Mouse (Mus musculus): ENCODE data around the gene Pxk. TPM values are rescaled to one million over a fixed set of nuclear protein-coding genes. Genes with fewer than 3 reads are reported as not detected.
"Not testable (repeated sequence)": the region's sequence is repeated elsewhere in the genome, so short reads cannot be mapped to it uniquely, and the experiment has no call there.

Pxk gene
- polyA plus RNA-seq, 1 experiment from 2014 or later = 37.6 TPM

DNA sequence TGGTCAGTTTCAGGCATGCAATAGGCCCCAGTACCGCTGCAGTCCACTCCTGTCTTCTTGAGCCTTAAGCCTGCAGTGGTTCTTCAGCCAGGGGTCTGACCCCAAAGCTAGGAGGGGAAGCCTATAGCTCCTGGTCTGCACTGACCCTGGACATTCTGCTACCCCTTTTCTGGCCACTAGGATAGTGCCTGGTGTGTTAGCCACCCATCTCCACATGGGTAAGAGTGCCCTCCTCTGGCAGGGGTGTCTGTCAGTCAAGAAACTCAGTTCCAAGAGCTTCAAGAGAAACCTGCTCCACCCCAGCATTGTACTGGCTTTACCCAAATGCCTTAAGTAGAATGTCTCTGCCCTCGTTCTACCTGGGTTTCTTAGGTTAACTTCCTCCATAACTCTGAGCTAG lies 63.8 kb downstream of the Pxk start:
- WGBS = 91% methylated on average over 2 of the region's 2 CpGs
- Histone ChIP-seq H3K9me3 (ENCODE audit: control insufficient read depth, low read length) (no peaks in the 10 kb centered on the region), H3K27ac (replicated peaks; ENCODE audit: low read depth, low read length) (no peak overlapping the region), H3K4me3 (ENCODE audit: low read depth, low read length) (no peak overlapping the region), H3K9ac (ENCODE audit: low read depth, low read length) (no peak overlapping the region), H3K27me3 (replicated peaks; ENCODE audit: control insufficient read depth, insufficient read depth, low read length) (no peaks in the 10 kb centered on the region), H3K36me3 (ENCODE audit: control insufficient read depth, insufficient read depth, low read length) (peaks cover 62% of the 10 kb centered on the region), H3K4me2 (ENCODE audit: low read depth, low read length) (no peak overlapping the region), H3K4me1 (ENCODE audit: control insufficient read depth, insufficient read depth, low read length) (no peaks in the 10 kb centered on the region)
- DNase-seq (ENCODE audit: low spot score) (no peak), ATAC-seq (ENCODE audit: low read depth) (no peak)

DNA sequence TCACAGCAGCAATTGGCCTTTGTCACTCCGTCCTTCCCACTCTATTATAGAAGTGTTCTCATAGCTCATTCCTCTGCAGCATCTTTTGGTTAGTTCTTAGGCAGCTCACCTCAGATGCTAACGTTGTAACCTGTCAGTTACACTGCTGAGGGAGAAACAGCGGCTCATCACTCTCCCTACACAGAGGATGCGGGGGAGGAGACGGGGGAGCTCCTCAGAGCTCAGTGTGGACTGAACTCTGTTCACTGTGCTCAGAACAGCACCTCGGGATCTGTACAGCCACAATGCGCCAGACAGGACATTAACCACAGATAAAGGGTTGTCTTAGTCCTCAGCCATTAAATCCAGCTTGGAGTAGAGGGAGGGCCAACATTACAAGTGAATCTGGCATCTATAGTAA lies 66.5 kb downstream of the Pxk start:
- H3K4me2 ChIP-seq (ENCODE audit: low read depth, low read length) = no peak overlapping the region
- DNase-seq (ENCODE audit: low spot score) = no peak
- no peak overlapping the region for H3K27ac ChIP-seq (replicated peaks; ENCODE audit: low read depth, low read length)
- WGBS = 81% methylated on average over 7 of the region's 7 CpGs
- no peak overlapping the region for H3K4me3 ChIP-seq (ENCODE audit: low read depth, low read length)
- H3K9me3 ChIP-seq (ENCODE audit: control insufficient read depth, low read length) = no peaks in the 10 kb centered on the region
- no peak overlapping the region for H3K9ac ChIP-seq (ENCODE audit: low read depth, low read length)
- no peaks in the 10 kb centered on the region for H3K4me1 ChIP-seq (ENCODE audit: control insufficient read depth, insufficient read depth, low read length)
- ATAC-seq (ENCODE audit: low read depth) = no peak
- peaks cover 82% of the 10 kb centered on the region for H3K36me3 ChIP-seq (ENCODE audit: control insufficient read depth, insufficient read depth, low read length)
- no peaks in the 10 kb centered on the region for H3K27me3 ChIP-seq (replicated peaks; ENCODE audit: control insufficient read depth, insufficient read depth, low read length)

DNA sequence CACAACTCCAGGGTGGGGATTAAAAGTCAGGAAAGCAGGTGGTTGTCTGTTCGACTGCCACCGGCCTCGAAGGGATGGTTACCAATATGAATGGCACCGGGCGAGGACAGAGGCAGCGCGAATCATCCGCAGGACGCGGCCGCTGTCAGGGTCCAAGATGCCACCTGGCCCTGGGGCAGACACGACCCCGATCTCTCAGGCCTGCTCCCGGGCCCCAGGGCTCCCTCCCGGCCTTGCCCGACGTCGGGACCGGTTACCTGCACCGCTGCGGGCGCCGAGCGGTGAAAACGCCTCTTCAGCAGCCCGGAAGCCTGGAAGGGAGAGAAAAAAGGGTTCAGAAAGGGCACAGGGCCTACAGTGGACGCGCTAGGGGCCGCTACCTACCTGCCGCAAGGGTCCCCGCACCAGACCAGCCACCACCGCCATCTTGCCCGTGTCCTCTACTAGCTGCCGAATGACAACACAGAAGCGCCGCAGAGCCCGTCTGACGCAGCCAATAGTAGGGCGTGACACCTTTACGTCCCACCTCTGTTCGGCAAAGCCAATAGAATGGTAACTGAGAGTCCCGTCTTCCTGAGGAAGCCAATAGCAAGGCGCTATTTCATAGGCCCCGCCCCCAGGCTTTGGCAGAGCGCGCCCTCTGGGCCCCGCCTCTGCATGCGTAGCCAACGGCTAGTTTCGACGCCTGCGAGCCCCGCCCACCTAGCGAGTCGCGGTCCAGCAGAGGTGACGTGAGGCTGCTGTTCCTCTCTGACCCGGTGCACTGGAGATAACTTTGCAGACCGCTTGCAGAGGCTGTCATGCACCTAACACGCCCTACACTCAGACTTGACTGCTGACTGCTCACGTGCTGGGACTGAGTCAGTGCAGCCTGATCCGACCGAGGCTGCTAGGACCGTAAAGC lies 74.7 kb downstream of the Pxk start, which contains the start of gene Pdhb:
Pdhb (minus strand) TSS at position 519 of the 904 bp plus-strand sequence.
- Histone ChIP-seq H3K9me3 (ENCODE audit: control insufficient read depth, low read length) (no peaks in the 10 kb centered on the region), H3K4me1 (ENCODE audit: control insufficient read depth, insufficient read depth, low read length) (peaks cover 7% of the 10 kb centered on the region; the same call in 1 of the 2 replicates), H3K27me3 (replicated peaks; ENCODE audit: control insufficient read depth, insufficient read depth, low read length) (no peaks in the 10 kb centered on the region), H3K27ac (replicated peaks; ENCODE audit: low read depth, low read length) (peak within 1 kb of the TSS; percentile 64; the same call in 1 of the 2 replicates), H3K36me3 (ENCODE audit: control insufficient read depth, insufficient read depth, low read length) (peaks cover 31% of the 10 kb centered on the region), H3K4me2 (ENCODE audit: low read depth, low read length) (peak within 1 kb of the TSS; percentile 67), H3K9ac (ENCODE audit: low read depth, low read length) (peak within 1 kb of the TSS; percentile 92), H3K4me3 (ENCODE audit: low read depth, low read length) (peak within 1 kb of the TSS; percentile 90)
- ATAC-seq (ENCODE audit: low read depth) (peak; percentile 100), DNase-seq (ENCODE audit: low spot score) (peak; percentile 100)
- 2% methylated on average over 30 of the region's 64 CpGs for WGBS

DNA sequence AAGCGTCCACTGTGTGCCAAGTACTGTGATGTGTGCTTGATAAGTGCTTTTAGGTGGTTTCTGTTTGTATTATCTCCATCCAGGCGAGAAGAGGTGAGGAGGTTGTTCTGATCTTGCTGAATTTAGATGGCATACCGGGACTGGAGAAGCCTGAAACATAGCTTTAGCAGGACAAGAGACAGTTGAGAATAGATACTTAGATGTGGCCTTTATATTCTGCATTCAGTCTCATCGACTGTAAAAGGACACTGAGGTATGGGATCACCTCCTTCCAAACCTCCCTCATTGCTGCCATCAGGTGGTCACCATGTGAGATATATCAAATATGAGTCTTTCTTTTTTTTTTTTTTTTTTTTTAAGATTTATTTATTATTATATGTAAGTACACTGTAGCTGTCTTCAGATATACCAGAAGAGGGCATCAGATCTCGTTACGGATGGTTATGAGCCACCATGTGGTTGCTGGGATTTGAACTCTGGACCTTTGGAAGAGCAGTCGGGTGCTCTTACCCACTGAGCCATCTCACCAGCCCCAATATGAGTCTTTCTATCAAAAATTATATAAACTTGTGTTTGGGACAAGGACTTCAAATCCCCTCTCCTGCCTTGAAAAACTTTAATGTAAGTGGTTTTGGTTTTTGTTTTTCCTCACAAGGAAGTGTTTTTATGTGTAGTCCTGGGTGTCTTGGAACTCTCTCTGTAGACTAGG lies 75.7 kb downstream of the Pxk start:
- 27% methylated on average over 7 of the region's 7 CpGs for WGBS
- H3K9me3 ChIP-seq (ENCODE audit: control insufficient read depth, low read length); H3K27me3 ChIP-seq (replicated peaks; ENCODE audit: control insufficient read depth, insufficient read depth, low read length); H3K4me1 ChIP-seq (ENCODE audit: control insufficient read depth, insufficient read depth, low read length); ATAC-seq (ENCODE audit: low read depth): not testable (repeated sequence)
- Histone ChIP-seq H3K4me3 (ENCODE audit: low read depth, low read length) (peak overlapping the region; percentile 90), H3K9ac (ENCODE audit: low read depth, low read length) (peak overlapping the region; percentile 22; the same call in 1 of the 2 replicates), H3K27ac (replicated peaks; ENCODE audit: low read depth, low read length) (0 out of 2 replicates have a peak overlapping the region, but pooled peaks have one; percentile 46), H3K36me3 (ENCODE audit: control insufficient read depth, insufficient read depth, low read length) (peaks cover 21% of the 10 kb centered on the region), H3K4me2 (ENCODE audit: low read depth, low read length) (peak overlapping the region; percentile 67)
- DNase-seq (ENCODE audit: low spot score) = peak; percentile 79

DNA sequence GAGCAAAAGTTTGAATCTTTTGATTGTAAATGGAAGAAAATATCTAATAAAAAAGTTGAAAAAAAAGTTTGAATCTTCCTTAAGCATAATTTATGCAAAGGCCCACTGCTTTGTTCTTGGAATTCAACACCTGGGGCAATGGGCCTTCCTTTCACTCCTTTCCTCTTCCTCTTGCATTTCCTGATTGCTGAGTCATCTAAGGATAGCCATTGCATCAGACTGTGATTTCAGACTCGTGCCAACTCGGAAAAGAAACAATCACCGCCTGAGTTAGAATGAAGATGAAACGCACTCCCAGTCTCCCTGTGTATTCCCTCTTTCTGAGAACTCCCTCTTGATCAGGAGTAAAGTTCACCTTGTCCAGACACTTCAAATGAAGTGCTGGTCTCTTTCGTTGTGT lies 76.6 kb downstream of the Pxk start:
- no peak overlapping the region for H3K4me2 ChIP-seq (ENCODE audit: low read depth, low read length)
- H3K9ac ChIP-seq (ENCODE audit: low read depth, low read length) = no peak overlapping the region
- no peaks in the 10 kb centered on the region for H3K27me3 ChIP-seq (replicated peaks; ENCODE audit: control insufficient read depth, insufficient read depth, low read length)
- H3K4me1 ChIP-seq (ENCODE audit: control insufficient read depth, insufficient read depth, low read length) = peaks cover 7% of the 10 kb centered on the region; the same call in 1 of the 2 replicates
- H3K4me3 ChIP-seq (ENCODE audit: low read depth, low read length) = no peak overlapping the region
- no peak overlapping the region for H3K27ac ChIP-seq (replicated peaks; ENCODE audit: low read depth, low read length)
- peaks cover 12% of the 10 kb centered on the region for H3K36me3 ChIP-seq (ENCODE audit: control insufficient read depth, insufficient read depth, low read length)
- 85% methylated on average over 5 of the region's 5 CpGs for WGBS
- no peaks in the 10 kb centered on the region for H3K9me3 ChIP-seq (ENCODE audit: control insufficient read depth, low read length)
- ATAC-seq (ENCODE audit: low read depth) (no peak), DNase-seq (ENCODE audit: low spot score) (no peak)

DNA sequence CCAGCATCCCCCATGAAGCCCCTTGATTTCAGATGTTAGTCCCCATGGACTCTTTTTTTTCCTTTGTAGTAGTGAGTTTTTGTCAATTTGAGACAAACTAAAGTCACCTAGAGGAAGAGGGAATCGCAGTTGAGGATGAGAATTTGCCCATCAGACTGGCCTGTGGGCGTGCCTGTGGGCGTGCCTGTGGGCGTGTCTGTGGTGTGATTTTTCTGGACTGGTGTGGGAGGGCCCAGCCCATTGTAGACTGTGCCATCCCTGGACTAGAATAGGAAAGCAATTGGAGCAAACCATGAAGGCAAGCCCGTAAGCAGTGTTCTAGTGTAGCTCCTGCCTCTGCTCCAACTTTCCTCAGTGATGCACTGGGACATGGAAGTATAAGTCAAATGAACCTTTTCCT lies 78.2 kb downstream of the Pxk start:
- DNase-seq (ENCODE audit: low spot score) = no peak
- no peak overlapping the region for H3K9ac ChIP-seq (ENCODE audit: low read depth, low read length)
- no peak overlapping the region for H3K27ac ChIP-seq (replicated peaks; ENCODE audit: low read depth, low read length)
- WGBS = 60% methylated on average over 5 of the region's 5 CpGs
- no peaks in the 10 kb centered on the region for H3K9me3 ChIP-seq (ENCODE audit: control insufficient read depth, low read length)
- H3K4me1 ChIP-seq (ENCODE audit: control insufficient read depth, insufficient read depth, low read length) = peaks cover 7% of the 10 kb centered on the region; the same call in 1 of the 2 replicates
- no peak for ATAC-seq (ENCODE audit: low read depth)
- 0 out of 2 replicates have a peak, but pooled peaks cover 1% of the 10 kb centered on the region for H3K36me3 ChIP-seq (ENCODE audit: control insufficient read depth, insufficient read depth, low read length)
- no peaks in the 10 kb centered on the region for H3K27me3 ChIP-seq (replicated peaks; ENCODE audit: control insufficient read depth, insufficient read depth, low read length)
- H3K4me2 ChIP-seq (ENCODE audit: low read depth, low read length) = no peak overlapping the region
- no peak overlapping the region for H3K4me3 ChIP-seq (ENCODE audit: low read depth, low read length)

DNA sequence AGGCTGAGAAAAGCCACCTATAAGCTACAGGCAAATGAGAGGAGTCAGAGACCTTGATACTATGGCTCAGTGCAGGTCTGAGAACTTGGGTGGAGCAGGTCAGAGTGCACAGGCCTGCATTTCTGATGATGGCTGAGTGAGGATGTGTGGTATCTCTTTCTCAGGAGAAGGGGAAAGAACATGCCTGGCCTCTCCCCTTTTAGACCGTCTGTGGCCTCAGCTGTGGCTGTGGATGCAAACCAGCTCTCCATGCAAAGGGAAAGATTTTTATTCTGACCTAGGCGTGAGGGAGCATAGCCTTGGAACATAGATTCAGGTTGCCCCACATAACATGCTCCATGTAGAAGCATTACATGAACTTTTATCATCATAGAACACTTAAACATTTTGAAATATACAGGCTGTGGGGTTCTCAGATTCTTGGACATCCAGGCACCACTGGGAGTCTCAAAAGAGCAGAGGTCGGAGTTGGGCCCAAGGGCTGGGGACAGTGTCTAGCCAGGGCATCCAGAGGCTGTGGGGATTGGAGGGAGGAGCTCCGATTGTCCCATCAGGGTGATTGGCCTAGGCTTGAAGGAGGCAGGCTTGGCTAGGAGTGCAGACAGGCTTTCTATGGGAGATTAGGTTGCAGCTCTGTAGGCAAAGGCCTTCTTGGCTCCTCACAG lies 82.5 kb downstream of the Pxk start:
- no peaks in the 10 kb centered on the region for H3K27me3 ChIP-seq (replicated peaks; ENCODE audit: control insufficient read depth, insufficient read depth, low read length)
- H3K9me3 ChIP-seq (ENCODE audit: control insufficient read depth, low read length) = no peaks in the 10 kb centered on the region
- ATAC-seq (ENCODE audit: low read depth) (no peak), DNase-seq (ENCODE audit: low spot score) (no peak)
- no peaks in the 10 kb centered on the region for H3K4me1 ChIP-seq (ENCODE audit: control insufficient read depth, insufficient read depth, low read length)
- no peaks in the 10 kb centered on the region for H3K36me3 ChIP-seq (ENCODE audit: control insufficient read depth, insufficient read depth, low read length)
- no peak overlapping the region for H3K9ac ChIP-seq (ENCODE audit: low read depth, low read length)
- no peak overlapping the region for H3K4me2 ChIP-seq (ENCODE audit: low read depth, low read length)
- no peak overlapping the region for H3K27ac ChIP-seq (replicated peaks; ENCODE audit: low read depth, low read length)
- H3K4me3 ChIP-seq (ENCODE audit: low read depth, low read length) = no peak overlapping the region
- WGBS = 75% methylated on average over 4 of the region's 4 CpGs

DNA sequence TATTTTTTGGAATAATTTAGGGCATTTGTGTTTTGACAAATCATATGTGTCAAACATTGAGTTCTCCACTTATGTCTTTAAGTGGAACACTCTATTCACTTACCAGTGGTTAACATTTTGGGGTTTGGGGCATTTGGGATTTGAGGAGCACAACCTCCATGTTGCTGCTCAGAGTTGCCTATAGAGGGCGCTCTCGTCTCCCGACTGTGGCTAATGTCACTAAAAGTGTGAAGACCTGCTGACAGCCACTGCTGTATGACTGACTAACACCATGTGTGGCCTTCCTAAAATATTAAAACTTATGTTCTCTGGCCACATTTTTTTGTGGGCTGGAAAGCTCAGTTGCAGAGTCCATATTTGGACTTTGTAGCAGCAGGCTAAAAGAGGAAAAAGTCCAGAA lies 85.3 kb downstream of the Pxk start:
- H3K4me2 ChIP-seq (ENCODE audit: low read depth, low read length) = no peak overlapping the region
- no peak overlapping the region for H3K4me3 ChIP-seq (ENCODE audit: low read depth, low read length)
- H3K27ac ChIP-seq (replicated peaks; ENCODE audit: low read depth, low read length) = no peak overlapping the region
- no peak for ATAC-seq (ENCODE audit: low read depth)
- no peaks in the 10 kb centered on the region for H3K36me3 ChIP-seq (ENCODE audit: control insufficient read depth, insufficient read depth, low read length)
- no peaks in the 10 kb centered on the region for H3K27me3 ChIP-seq (replicated peaks; ENCODE audit: control insufficient read depth, insufficient read depth, low read length)
- DNase-seq (ENCODE audit: low spot score) = no peak
- no peak overlapping the region for H3K9ac ChIP-seq (ENCODE audit: low read depth, low read length)
- WGBS = 71% methylated on average over 3 of the region's 3 CpGs
- no peaks in the 10 kb centered on the region for H3K4me1 ChIP-seq (ENCODE audit: control insufficient read depth, insufficient read depth, low read length)
- no peaks in the 10 kb centered on the region for H3K9me3 ChIP-seq (ENCODE audit: control insufficient read depth, low read length)
